Mouse (Mus musculus) CH12.LX (cell line): ENCODE measurements around the gene Hfe2. TPM values are rescaled to one million over a fixed set of nuclear protein-coding genes. Genes with fewer than 3 reads are reported as not detected.

Source experiments
- DNase-seq: peaks from one replicate; pipeline ENCODE4 v3.0.0-alpha.2; 2013; ENCODE audit errors: extremely low read depth
- H3K27ac ChIP-seq: 2 replicates; pipeline ENCODE4 v1.5.1; 2012; ENCODE audit warnings: low read depth, mild to moderate bottlenecking, control low read depth, moderate library complexity; ENCODE audit not compliant: insufficient read depth
- H3K27me3 ChIP-seq: replicated peaks from 2 replicates; pipeline ENCODE3; 2012; ENCODE audit warnings: inconsistent platforms
- H3K36me3 ChIP-seq, 2 experiments: replicated peaks in 1 of 2; 2 replicates each; pipeline versions ENCODE3 to v1.6.1; 2012; ENCODE audit warnings: inconsistent platforms in 1 of 2, low read length in 1 of 2, mild to moderate bottlenecking in 1 of 2, mixed read lengths in 1 of 2, moderate library complexity in 1 of 2; ENCODE audit not compliant: control insufficient read depth in 1 of 2, insufficient read depth in 1 of 2
- H3K4me1 ChIP-seq, 2 experiments: 2 replicates each; pipeline ENCODE4 v1.6.1; 2012; ENCODE audit warnings: inconsistent platforms in 1 of 2, moderate library complexity in 1 of 2; ENCODE audit not compliant: insufficient read depth in 2 of 2, control insufficient read depth in 1 of 2
- H3K4me2 ChIP-seq: 2 replicates; pipeline ENCODE4 v1.6.1; 2012; ENCODE audit warnings: low read depth, mild to moderate bottlenecking, control low read depth; ENCODE audit not compliant: poor library complexity, insufficient read depth, severe bottlenecking
- H3K4me3 ChIP-seq, 3 experiments: fragments of 150-350 bp in 1 of 3; sonication (generic) in 1 of 3; replicated peaks in 1 of 3; 2 replicates each; pipeline versions ENCODE3 to v1.5.1; 2011 to 2012; ENCODE audit warnings: low read depth in 2 of 3, low read length in 2 of 3, mild to moderate bottlenecking in 2 of 3, moderate library complexity in 2 of 3, control low read depth in 1 of 3, improper control_type of control experiment in 1 of 3, inconsistent platforms in 1 of 3, mixed read lengths in 1 of 3; ENCODE audit not compliant: poor library complexity in 1 of 3
- H3K79me2 ChIP-seq: replicated peaks from 2 replicates; pipeline ENCODE4 v1.6.1; 2012; ENCODE audit warnings: mild to moderate bottlenecking, moderate library complexity; ENCODE audit not compliant: control insufficient read depth, poor library complexity, insufficient read depth, severe bottlenecking; ENCODE audit errors: extremely low read depth
- H3K9ac ChIP-seq: 2 replicates; pipeline ENCODE4 v1.6.1; 2012; ENCODE audit warnings: low read depth, mild to moderate bottlenecking, control low read depth, moderate library complexity; ENCODE audit not compliant: insufficient read depth
- H3K9me3 ChIP-seq: replicated peaks from 2 replicates; pipeline ENCODE3; 2012; ENCODE audit warnings: low read length, inconsistent platforms, mixed read lengths
- BHLHE40 ChIP-seq: IDR thresholded peaks from 2 replicates; pipeline ENCODE4 v1.6.1; 2011; ENCODE audit warnings: mild to moderate bottlenecking, low read depth, low read length, improper control_type of control experiment
- CHD2 ChIP-seq: IDR thresholded peaks from 2 replicates; pipeline ENCODE4 v1.6.1; 2011; ENCODE audit warnings: low read length, improper control_type of control experiment
- E2F4 ChIP-seq: IDR thresholded peaks from 2 replicates; pipeline ENCODE4 v1.6.1; 2011; ENCODE audit warnings: low read depth, low read length, improper control_type of control experiment; ENCODE audit not compliant: insufficient replicate concordance
- ELF1 ChIP-seq: IDR thresholded peaks from 2 replicates; pipeline ENCODE4 v1.6.1; 2014; ENCODE audit warnings: low read depth, mild to moderate bottlenecking, inconsistent platforms, low read length, improper control_type of control experiment
- EP300 ChIP-seq: IDR thresholded peaks from 2 replicates; pipeline ENCODE4 v1.6.1; 2011; ENCODE audit warnings: low read length, improper control_type of control experiment
- ETS1 ChIP-seq: conservative IDR thresholded peaks from 2 replicates; pipeline ENCODE4 v1.6.1; 2012; ENCODE audit warnings: low read depth, mild to moderate bottlenecking, inconsistent platforms, low read length, improper control_type of control experiment, moderate library complexity
- IRF4 ChIP-seq: IDR thresholded peaks from 2 replicates; pipeline ENCODE4 v1.6.1; 2014; ENCODE audit warnings: low read depth, mild to moderate bottlenecking, inconsistent platforms, low read length, improper control_type of control experiment
- JUND ChIP-seq: conservative IDR thresholded peaks from 2 replicates; pipeline ENCODE4 v1.6.1; 2011; ENCODE audit warnings: low read depth, low read length, improper control_type of control experiment
- MAFK ChIP-seq: IDR thresholded peaks from 2 replicates; pipeline ENCODE4 v1.6.1; 2011; ENCODE audit warnings: low read length, improper control_type of control experiment; ENCODE audit not compliant: insufficient replicate concordance
- MAX ChIP-seq: IDR thresholded peaks from 2 replicates; pipeline ENCODE4 v1.6.1; 2011; ENCODE audit warnings: low read length, improper control_type of control experiment
- MAZ ChIP-seq: IDR thresholded peaks from 2 replicates; pipeline ENCODE4 v1.6.1; 2012; ENCODE audit warnings: low read depth, mild to moderate bottlenecking, inconsistent platforms, low read length, improper control_type of control experiment, moderate library complexity
- MXI1 ChIP-seq: IDR thresholded peaks from 2 replicates; pipeline ENCODE4 v1.6.1; 2011; ENCODE audit warnings: mild to moderate bottlenecking, low read depth, low read length, improper control_type of control experiment
- NRF1 ChIP-seq: IDR thresholded peaks from 2 replicates; pipeline ENCODE4 v1.6.1; 2014; ENCODE audit warnings: low read depth, mild to moderate bottlenecking, inconsistent platforms, low read length, improper control_type of control experiment, moderate library complexity
- PAX5 ChIP-seq: IDR thresholded peaks from 2 replicates; pipeline ENCODE4 v1.6.1; 2012; ENCODE audit warnings: low read length, inconsistent platforms, mixed read lengths
- RAD21 ChIP-seq: IDR thresholded peaks from 2 replicates; pipeline ENCODE4 v1.6.1; 2011; ENCODE audit warnings: low read depth, mild to moderate bottlenecking, low read length, improper control_type of control experiment, moderate library complexity
- RCOR1 ChIP-seq: conservative IDR thresholded peaks from 2 replicates; pipeline ENCODE4 v1.6.1; 2012; ENCODE audit warnings: low read depth, mild to moderate bottlenecking, inconsistent platforms, low read length, improper control_type of control experiment
- SIN3A ChIP-seq: IDR thresholded peaks from 2 replicates; pipeline ENCODE4 v1.6.1; 2012; ENCODE audit warnings: low read length, improper control_type of control experiment, inconsistent platforms
- SMC3 ChIP-seq: IDR thresholded peaks from 2 replicates; pipeline ENCODE4 v1.6.1; 2011; ENCODE audit warnings: low read depth, low read length, improper control_type of control experiment
- UBTF ChIP-seq: IDR thresholded peaks from 2 replicates; pipeline ENCODE4 v1.6.1; 2012; ENCODE audit warnings: low read depth, mild to moderate bottlenecking, inconsistent platforms, low read length, improper control_type of control experiment, moderate library complexity
- ZC3H11A ChIP-seq: IDR thresholded peaks from 2 replicates; pipeline ENCODE4 v1.6.1; 2012; ENCODE audit warnings: low read depth, mild to moderate bottlenecking, inconsistent platforms, low read length, improper control_type of control experiment
- ZKSCAN1 ChIP-seq: IDR thresholded peaks from 2 replicates; pipeline ENCODE4 v1.6.1; 2012; ENCODE audit warnings: low read depth, inconsistent platforms, low read length, improper control_type of control experiment, borderline replicate concordance
- ZNF384 ChIP-seq: IDR thresholded peaks from 2 replicates; pipeline ENCODE4 v1.6.1; 2012; ENCODE audit warnings: low read depth, low read length, improper control_type of control experiment, inconsistent platforms
- dilution Hi-C: fragments of 300-500 bp; cut with MboI; formaldehyde crosslinking; loops from 2 replicates; pipeline ENCODE4 v1.14.3; 2020; ENCODE audit warnings: low sequenced_read_pairs; ENCODE audit not compliant: extremely low pct_unique_long_range_greater_than_20kb, extremely low pct_ligation_motif_present
- in situ Hi-C: fragments of 300-500 bp; cut with MboI; formaldehyde crosslinking; loops from 3 replicates; pipeline ENCODE4 v1.14.3; 2019; ENCODE audit warnings: low sequenced_read_pairs, low pct_ligation_motif_present, low pct_unique_long_range_greater_than_20kb, mixed read lengths
- polyA plus RNA-seq: library from polyadenylated mRNA; unstranded; fragments of >175 nt; gene quantifications from 2 replicates; pipeline ENCODE4 v1.2.1, GENCODE M21; 2012; ENCODE audit warnings: low read depth; ENCODE audit not compliant: insufficient read length
- total RNA-seq, 2 experiments: library from RNA; depleted of rRNA; stranded (reverse); fragments of 300-350 nt in 1 of 2; fragments of >200 nt in 1 of 2; gene quantifications; 2 replicates each; pipeline ENCODE4 v1.2.3; 2012 to 2014

Hfe2 gene
- total and polyA plus RNA-seq, 3 experiments: not detected

DNA sequence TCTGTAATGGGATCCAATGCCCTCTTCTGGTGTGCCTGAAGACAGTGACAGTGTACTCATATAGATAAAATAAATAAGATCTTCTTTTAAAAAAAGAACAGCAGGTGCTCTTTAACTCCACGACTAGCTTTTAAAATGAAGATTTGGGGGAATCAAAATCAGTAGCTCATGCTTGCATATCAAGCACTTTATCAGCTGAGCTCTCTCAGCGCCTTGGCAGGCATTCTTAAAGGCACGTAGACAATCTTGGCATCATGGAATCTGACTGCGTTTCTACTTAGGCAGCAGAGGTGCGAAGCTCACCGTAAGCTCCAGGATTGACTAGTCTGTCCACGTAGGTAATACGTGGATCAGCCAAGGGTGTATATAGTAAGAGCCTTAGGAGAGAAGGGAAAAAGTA, 17.6 kb downstream of the Hfe2 start:
- H3K4me3 ChIP-seq: no peak overlapping the region
- in situ Hi-C loops (loop anchor here (5.0 to 25.0 kb wide), 4 partner anchors 40 to 255 kb away; partner anchors contain the start of genes Fcgr1 and Itga10), dilution Hi-C loops (no loop called here)
- H3K79me2 ChIP-seq: no peaks in the 10 kb centered on the region
- no peak for DNase-seq
- H3K27ac ChIP-seq: no peak overlapping the region
- TF ChIP-seq BHLHE40: no peak
- no peak for TF ChIP-seq MAFK
- TF ChIP-seq IRF4: no peak
- TF ChIP-seq MAX: no peak
- no peak for TF ChIP-seq ETS1
- TF ChIP-seq ELF1: no peak
- TF ChIP-seq E2F4: no peak
- no peak for TF ChIP-seq UBTF
- TF ChIP-seq NRF1: no peak
- TF ChIP-seq ZNF384: no peak
- no peak for TF ChIP-seq ZC3H11A
- H3K27me3 ChIP-seq: peaks cover 13% of the 10 kb centered on the region
- H3K36me3 ChIP-seq: no peaks in the 10 kb centered on the region
- no peak overlapping the region for H3K4me2 ChIP-seq
- H3K9me3 ChIP-seq: no peaks in the 10 kb centered on the region
- H3K9ac ChIP-seq: no peak overlapping the region
- H3K4me1 ChIP-seq: peaks cover 1 to 5% of the 10 kb centered on the region in 2 experiments; a peak in 3 of 4 replicates

DNA sequence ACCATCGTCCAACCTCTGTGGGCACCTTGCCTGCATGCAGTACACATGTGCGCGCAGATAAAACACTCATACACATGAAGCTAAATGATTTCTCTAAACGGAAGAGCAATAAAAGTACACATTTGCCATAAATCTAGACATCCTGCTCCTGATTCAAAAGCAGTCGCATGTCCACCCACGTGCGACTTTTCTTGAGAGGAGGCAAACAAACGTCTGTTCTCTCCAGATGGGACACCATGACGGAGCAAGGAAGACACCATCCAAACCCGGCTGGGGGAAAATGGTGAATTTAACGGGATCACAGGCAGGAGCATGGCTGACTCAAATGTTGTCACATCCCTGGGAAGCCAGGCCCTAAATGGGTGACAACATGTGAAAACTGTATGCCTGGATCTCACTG, 18.4 kb downstream of the Hfe2 start:
- dilution Hi-C loops: no loop called here
- Histone ChIP-seq H3K79me2 (no peaks in the 10 kb centered on the region), H3K4me1 (peaks cover 8 to 13% of the 10 kb centered on the region in 2 experiments), H3K9ac (no peak overlapping the region), H3K4me2 (no peak overlapping the region), H3K9me3 (no peaks in the 10 kb centered on the region), H3K4me3 (no peak overlapping the region), H3K27ac (no peak overlapping the region), H3K27me3 (peaks cover 13% of the 10 kb centered on the region), H3K36me3 (no peaks in the 10 kb centered on the region)
- no peak for DNase-seq
- in situ Hi-C loops: loop anchor here (5.0 to 25.0 kb wide), 4 partner anchors 39 to 256 kb away; partner anchors contain the start of genes Fcgr1 and Itga10
- TF ChIP-seq MAX (no peak), PAX5 (no peak), SIN3A (no peak), E2F4 (no peak), MAZ (no peak), SMC3 (no peak), RAD21 (no peak), ZKSCAN1 (no peak), MXI1 (no peak), CHD2 (no peak), EP300 (no peak), JUND (no peak), MAFK (no peak), RCOR1 (no peak), ELF1 (no peak)
